Mouse (Mus musculus): ENCODE results near the gene Rhoc. TPM values are rescaled to one million over a fixed set of nuclear protein-coding genes. Genes with fewer than 3 reads are reported as not detected.
"Not testable (repeated sequence)": the region's sequence is repeated elsewhere in the genome, so short reads cannot be mapped to it uniquely, and the experiment has no call there.

Rhoc gene
- 163 and 174 TPM in 2 replicates for polyA plus RNA-seq (2015; fragmentation: Nextera tagmentation; extraction: Ambion mirVana)

- H3K36me3 ChIP-seq, result peaks cover 13% of the 10 kb centered on the region; the same call in 1 of the 2 replicates
- H3K4me3 ChIP-seq (replicated peaks), result peak within 1 kb of the TSS; percentile 75
- peak within 1 kb of the TSS; percentile 84 for H3K4me2 ChIP-seq (replicated peaks)
- H3K27ac ChIP-seq (replicated peaks), result peak within 1 kb of the TSS; percentile 86
- H3K9me3 ChIP-seq (replicated peaks), result no peaks in the 10 kb centered on the region
- ATAC-seq (ENCODE audit: insufficient number of reproducible peaks, low FRiP score, low TSS enrichment, low read depth), result no peak
- H3K9ac ChIP-seq, result peak within 1 kb of the TSS; percentile 65
- peaks cover 41% of the 10 kb centered on the region for H3K4me1 ChIP-seq
- peaks cover 11% of the 10 kb centered on the region for H3K27me3 ChIP-seq
- 25% methylated on average over 3 of the region's 3 CpGs for WGBS
Observed at GRCm38 (mm10) chr3:104788075-104788474, at the start of gene Rhoc. Rhoc (plus strand) TSS chr3:104788375.

- H3K27me3 ChIP-seq, result no peaks in the 10 kb centered on the region
- no peak for ATAC-seq (ENCODE audit: insufficient number of reproducible peaks, low FRiP score, low TSS enrichment, low read depth)
- H3K27ac ChIP-seq (replicated peaks), result no peak overlapping the region
- H3K9me3 ChIP-seq (replicated peaks), result no peaks in the 10 kb centered on the region
- H3K36me3 ChIP-seq, result no peaks in the 10 kb centered on the region
- no peak overlapping the region for H3K4me3 ChIP-seq (replicated peaks)
- WGBS, result 85% methylated on average over 3 of the region's 3 CpGs
- H3K9ac ChIP-seq, result no peak overlapping the region
- no peak overlapping the region for H3K4me2 ChIP-seq (replicated peaks)
- no peaks in the 10 kb centered on the region for H3K4me1 ChIP-seq
Observed at GRCm38 (mm10) chr3:104741954-104742353, 46.2 kb upstream of the Rhoc start.

- H3K4me3 ChIP-seq (replicated peaks), result no peak overlapping the region
- H3K9ac ChIP-seq, result no peak overlapping the region
- H3K4me2 ChIP-seq (replicated peaks), result no peak overlapping the region
- no peak for ATAC-seq (ENCODE audit: insufficient number of reproducible peaks, low FRiP score, low TSS enrichment, low read depth)
- no peaks in the 10 kb centered on the region for H3K9me3 ChIP-seq (replicated peaks)
- H3K36me3 ChIP-seq, result no peaks in the 10 kb centered on the region
- H3K27ac ChIP-seq (replicated peaks), result no peak overlapping the region
- WGBS, result 50% methylated on average over 1 of the region's 1 CpGs
- H3K4me1 ChIP-seq, result no peaks in the 10 kb centered on the region
- no peaks in the 10 kb centered on the region for H3K27me3 ChIP-seq
Observed at GRCm38 (mm10) chr3:104743161-104743560, 45.0 kb upstream of the Rhoc start.

DNA sequence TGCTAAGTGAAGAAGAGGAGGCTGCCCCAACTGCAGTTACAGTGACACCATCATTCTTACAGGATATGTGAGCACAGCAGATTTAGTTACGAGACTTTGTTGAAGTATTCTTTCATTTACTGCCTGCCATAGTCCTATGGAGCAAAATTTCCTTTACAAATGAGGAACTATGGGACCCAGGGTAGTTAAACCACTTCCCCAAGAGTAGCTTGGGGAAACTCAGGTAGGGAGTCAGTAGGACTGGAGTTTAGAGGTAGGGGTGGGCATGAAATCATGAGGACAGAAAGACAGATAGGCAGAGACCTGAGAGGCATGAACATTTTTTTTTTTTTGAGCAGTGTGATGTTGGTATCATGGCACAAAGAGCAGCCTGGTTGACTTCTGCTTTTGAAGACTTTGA is 44.3 kb upstream of the Rhoc start:
- 83% methylated on average over 1 of the region's 1 CpGs for WGBS
- no peak for ATAC-seq (ENCODE audit: insufficient number of reproducible peaks, low FRiP score, low TSS enrichment, low read depth)
- Histone ChIP-seq H3K4me1 (no peaks in the 10 kb centered on the region), H3K36me3 (no peaks in the 10 kb centered on the region), H3K9ac (no peak overlapping the region), H3K27ac (replicated peaks) (no peak overlapping the region), H3K27me3 (no peaks in the 10 kb centered on the region), H3K4me2 (replicated peaks) (no peak overlapping the region), H3K9me3 (replicated peaks) (no peaks in the 10 kb centered on the region), H3K4me3 (replicated peaks) (no peak overlapping the region)

DNA sequence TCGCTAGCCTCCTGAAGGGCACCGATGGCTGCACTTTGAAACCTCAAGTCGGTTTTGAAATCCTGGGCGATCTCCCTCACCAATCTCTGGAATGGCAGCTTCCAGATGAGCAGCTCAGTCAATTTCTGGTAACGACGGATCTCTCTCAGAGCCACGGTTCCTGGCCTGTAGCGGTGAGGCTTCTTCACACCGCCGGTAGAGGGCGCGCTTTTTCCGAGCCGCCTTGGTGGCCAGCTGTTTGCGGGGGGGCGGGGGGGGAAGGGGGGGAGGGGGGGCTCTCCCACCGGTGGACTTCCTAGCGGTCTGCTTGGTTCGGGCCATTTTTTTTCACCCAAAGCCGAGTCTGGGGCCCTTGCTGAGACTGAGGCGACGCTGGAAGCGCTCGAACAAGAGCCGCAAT is 35.3 kb upstream of the Rhoc start:
- WGBS, result 16% methylated on average over 25 of the region's 25 CpGs
- not testable (repeated sequence) for ATAC-seq (ENCODE audit: insufficient number of reproducible peaks, low FRiP score, low TSS enrichment, low read depth); H3K27me3 ChIP-seq

DNA sequence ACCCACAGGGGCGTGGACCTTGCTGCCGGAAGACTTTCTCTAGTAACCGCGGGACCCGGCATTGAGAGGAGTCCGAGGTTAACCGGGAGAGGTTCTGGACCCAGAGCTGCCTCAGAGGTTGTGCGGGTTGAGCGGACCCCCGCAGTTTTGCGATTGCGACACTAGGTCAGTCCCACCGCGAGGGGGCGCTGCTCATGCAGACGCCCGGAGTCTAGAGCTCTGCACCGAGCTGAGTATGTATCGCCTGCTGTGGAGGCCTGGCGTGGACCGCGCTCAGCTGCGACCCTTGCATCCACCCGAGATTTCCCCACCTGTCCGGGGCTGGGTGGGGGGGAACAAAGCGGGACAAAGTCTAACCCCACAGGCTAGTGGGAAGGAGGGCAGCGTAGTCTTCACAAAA is 29.8 kb upstream of the Rhoc start:
- Histone ChIP-seq H3K4me2 (replicated peaks) (peak overlapping the region; percentile 60), H3K36me3 (no peaks in the 10 kb centered on the region), H3K9me3 (replicated peaks) (no peaks in the 10 kb centered on the region), H3K27me3 (peaks cover 4% of the 10 kb centered on the region; the same call in 1 of the 2 replicates), H3K27ac (replicated peaks) (no peak overlapping the region), H3K9ac (no peak overlapping the region), H3K4me1 (peaks cover 7% of the 10 kb centered on the region; the same call in 1 of the 2 replicates), H3K4me3 (replicated peaks) (peak overlapping the region; percentile 40)
- peak; percentile 65; the same call in 1 of the 2 replicates for ATAC-seq (ENCODE audit: insufficient number of reproducible peaks, low FRiP score, low TSS enrichment, low read depth)
- WGBS, result 3% methylated on average over 27 of the region's 27 CpGs

More for the DNA sequence above, 35.3 kb upstream of the Rhoc start:
- H3K4me3 ChIP-seq (replicated peaks); H3K36me3 ChIP-seq; H3K9me3 ChIP-seq (replicated peaks); H3K4me1 ChIP-seq; H3K27ac ChIP-seq (replicated peaks); H3K9ac ChIP-seq: not testable (repeated sequence)
- peak overlapping the region; percentile 36; the same call in 1 of the 2 replicates for H3K4me2 ChIP-seq (replicated peaks)

DNA sequence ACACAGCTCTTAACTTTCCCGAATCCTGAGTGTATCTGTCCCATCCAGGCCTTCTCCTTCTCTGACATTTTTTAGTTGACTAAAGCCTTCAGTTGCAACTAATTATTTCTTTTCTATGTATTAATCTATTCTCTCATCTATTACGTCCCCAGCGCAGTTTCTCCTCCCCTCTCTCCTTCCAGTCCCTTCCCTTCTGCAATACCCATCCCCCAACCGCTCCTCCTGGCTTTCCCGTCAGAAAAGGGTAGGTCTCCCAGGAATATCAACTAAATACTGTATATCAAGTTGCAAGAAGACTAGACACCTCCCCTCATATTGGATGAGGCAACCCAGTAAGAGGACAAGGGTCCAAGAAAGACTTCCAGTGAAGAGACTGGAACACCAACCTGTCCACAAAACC is 29.3 kb upstream of the Rhoc start:
- Histone ChIP-seq H3K27me3 (no peaks in the 10 kb centered on the region), H3K36me3 (no peaks in the 10 kb centered on the region), H3K27ac (replicated peaks) (no peak overlapping the region), H3K4me2 (replicated peaks) (peak overlapping the region; percentile 60), H3K4me3 (replicated peaks) (peak overlapping the region; percentile 40), H3K9me3 (replicated peaks) (no peaks in the 10 kb centered on the region), H3K9ac (no peak overlapping the region), H3K4me1 (peaks cover 7% of the 10 kb centered on the region; the same call in 1 of the 2 replicates)
- no peak for ATAC-seq (ENCODE audit: insufficient number of reproducible peaks, low FRiP score, low TSS enrichment, low read depth)
- 11% methylated on average over 5 of the region's 5 CpGs for WGBS

DNA sequence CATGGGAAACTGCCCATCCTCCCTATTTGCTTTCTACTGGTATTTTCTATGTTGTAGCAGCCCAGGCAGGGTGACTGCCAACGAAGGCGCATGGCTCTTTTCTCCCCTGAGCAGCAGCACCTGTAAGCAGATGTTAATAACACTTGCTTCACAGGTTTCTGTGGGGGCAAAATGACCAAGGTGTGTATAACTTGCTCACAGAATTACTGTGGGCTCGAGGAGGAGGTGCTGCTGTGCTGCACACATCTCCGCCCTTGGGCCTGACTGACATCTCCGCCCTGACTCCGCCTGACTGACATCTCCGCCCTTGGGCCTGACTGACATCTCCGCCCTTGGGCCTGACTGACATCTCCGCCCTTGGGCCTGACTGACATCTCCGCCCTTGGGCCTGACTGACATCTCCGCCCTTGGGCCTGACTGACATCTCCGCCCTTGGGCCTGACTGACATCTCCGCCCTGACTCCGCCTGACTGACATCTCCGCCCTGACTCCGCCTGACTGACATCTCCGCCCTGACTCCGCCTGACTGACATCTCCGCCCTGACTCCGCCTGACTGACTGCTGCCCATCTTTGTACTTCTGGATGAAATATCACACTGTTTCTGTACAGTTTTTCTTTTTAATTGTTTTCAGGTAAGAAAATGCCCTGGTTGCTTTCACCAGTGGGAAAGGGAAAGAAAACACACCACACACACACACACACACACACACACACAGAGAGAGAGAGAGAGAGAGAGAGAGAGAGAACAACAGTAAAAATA is 25.9 kb upstream of the Rhoc start:
- WGBS, result 20% methylated on average over 20 of the region's 20 CpGs
- not testable (repeated sequence) for H3K4me1 ChIP-seq; H3K36me3 ChIP-seq; ATAC-seq (ENCODE audit: insufficient number of reproducible peaks, low FRiP score, low TSS enrichment, low read depth); H3K27ac ChIP-seq (replicated peaks); H3K27me3 ChIP-seq; H3K9ac ChIP-seq; H3K9me3 ChIP-seq (replicated peaks); H3K4me3 ChIP-seq (replicated peaks)
- H3K4me2 ChIP-seq (replicated peaks), result 0 out of 2 replicates have a peak overlapping the region, but pooled peaks have one; percentile 6

DNA sequence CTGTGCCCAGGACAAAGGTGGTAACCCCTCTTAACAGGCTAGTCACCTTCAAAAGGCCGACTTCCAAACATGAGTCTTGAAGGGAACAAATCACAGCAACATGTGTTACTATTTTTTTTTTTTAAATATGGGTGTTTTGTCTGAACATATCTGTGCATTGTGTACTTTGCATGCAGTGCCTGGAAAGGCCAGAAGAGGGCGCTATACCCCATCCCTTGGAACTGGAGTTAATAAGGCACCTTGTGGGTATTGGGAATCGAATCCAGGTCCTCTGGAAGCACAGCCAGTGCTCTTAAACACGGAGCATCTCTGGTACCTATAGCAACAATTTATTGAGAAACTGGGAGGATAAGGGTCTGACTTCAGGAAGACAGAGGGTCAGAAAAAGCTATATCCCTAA is 23.2 kb upstream of the Rhoc start:
- no peaks in the 10 kb centered on the region for H3K27me3 ChIP-seq
- no peak overlapping the region for H3K4me2 ChIP-seq (replicated peaks)
- no peak overlapping the region for H3K4me3 ChIP-seq (replicated peaks)
- no peaks in the 10 kb centered on the region for H3K9me3 ChIP-seq (replicated peaks)
- H3K9ac ChIP-seq, result no peak overlapping the region
- H3K36me3 ChIP-seq, result no peaks in the 10 kb centered on the region
- 23% methylated on average over 4 of the region's 4 CpGs for WGBS
- ATAC-seq (ENCODE audit: insufficient number of reproducible peaks, low FRiP score, low TSS enrichment, low read depth), result no peak
- H3K27ac ChIP-seq (replicated peaks), result no peak overlapping the region
- H3K4me1 ChIP-seq, result no peaks in the 10 kb centered on the region

DNA sequence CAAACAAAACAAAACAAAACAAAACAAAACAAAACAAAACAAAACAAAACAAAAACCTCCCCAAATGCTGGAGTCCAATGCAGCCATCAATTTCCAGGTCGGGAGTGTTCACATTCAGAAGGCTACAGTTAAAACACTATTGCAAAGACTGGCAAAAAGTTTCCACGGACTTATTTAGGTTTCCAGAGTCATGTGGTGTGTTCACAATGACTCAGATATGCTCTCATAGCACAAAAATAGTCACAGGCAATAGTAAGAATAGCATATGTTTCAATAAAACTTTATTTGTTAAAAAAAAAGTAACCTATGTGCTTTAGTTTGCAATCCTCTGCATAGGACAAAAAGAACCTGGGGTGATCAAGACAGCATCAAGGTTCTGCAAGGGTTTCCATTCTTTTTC is 21.0 kb upstream of the Rhoc start:
- ATAC-seq (ENCODE audit: insufficient number of reproducible peaks, low FRiP score, low TSS enrichment, low read depth), result no peak
- 55% methylated on average over 2 of the region's 2 CpGs for WGBS

GRCm38 (mm10) chr3:104767716-104768115 is 20.5 kb upstream of the Rhoc start:
- 74% methylated on average over 4 of the region's 4 CpGs for WGBS
- Histone ChIP-seq H3K27me3 (no peaks in the 10 kb centered on the region), H3K9me3 (replicated peaks) (no peaks in the 10 kb centered on the region), H3K9ac (no peak overlapping the region), H3K36me3 (no peaks in the 10 kb centered on the region), H3K4me2 (replicated peaks) (no peak overlapping the region), H3K27ac (replicated peaks) (no peak overlapping the region), H3K4me1 (peaks cover 5% of the 10 kb centered on the region), H3K4me3 (replicated peaks) (no peak overlapping the region)
- ATAC-seq (ENCODE audit: insufficient number of reproducible peaks, low FRiP score, low TSS enrichment, low read depth), result no peak

More for the DNA sequence above, 21.0 kb upstream of the Rhoc start:
- Histone ChIP-seq H3K27ac (replicated peaks) (no peak overlapping the region), H3K4me2 (replicated peaks) (no peak overlapping the region), H3K4me3 (replicated peaks) (no peak overlapping the region), H3K36me3 (no peaks in the 10 kb centered on the region), H3K4me1 (peaks cover 5% of the 10 kb centered on the region), H3K9ac (no peak overlapping the region), H3K9me3 (replicated peaks) (no peaks in the 10 kb centered on the region), H3K27me3 (no peaks in the 10 kb centered on the region)

GRCm38 (mm10) chr3:104769135-104769534 is 19.0 kb upstream of the Rhoc start:
- 48% methylated on average over 3 of the region's 3 CpGs for WGBS
- Histone ChIP-seq H3K9me3 (replicated peaks) (no peaks in the 10 kb centered on the region), H3K27me3 (no peaks in the 10 kb centered on the region), H3K36me3 (no peaks in the 10 kb centered on the region), H3K27ac (replicated peaks) (no peak overlapping the region), H3K4me3 (replicated peaks) (no peak overlapping the region), H3K4me1 (peaks cover 5% of the 10 kb centered on the region), H3K9ac (no peak overlapping the region), H3K4me2 (replicated peaks) (no peak overlapping the region)
- ATAC-seq (ENCODE audit: insufficient number of reproducible peaks, low FRiP score, low TSS enrichment, low read depth), result no peak
